In the genomic region with DNA sequence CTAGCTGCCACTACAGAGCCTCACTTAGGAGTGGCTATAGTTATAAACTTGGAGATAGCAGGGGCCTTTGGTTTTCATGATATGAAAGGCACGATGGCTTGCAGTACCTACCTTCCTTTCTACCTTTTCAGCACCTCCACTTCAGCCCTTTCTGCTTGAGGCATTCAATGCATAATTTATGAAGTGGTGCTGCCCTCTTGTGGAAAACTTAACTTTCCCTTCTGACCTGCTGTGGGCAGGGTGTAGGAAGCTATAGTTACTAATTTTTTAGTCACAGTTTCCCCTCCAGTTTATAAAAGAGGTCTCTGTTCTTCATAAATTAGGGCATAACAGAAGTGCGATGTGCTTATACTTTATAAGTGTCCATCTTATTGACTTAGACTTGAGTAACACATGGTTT, we compare ENCODE assay signal across 10 mouse cellular contexts.
DNase-seq lines count a peak whose midpoint lies in the region; ATAC-seq lines count a peak whose summit lies in the region.
"Had no signal": no experiment of that assay in that cellular context is flagged by ENCODE, and none has a peak within 500 bp of the region (broad histone marks: within the 10 kb centered on the region; RNA-seq: fewer than 3 reads in every experiment).

No protein-coding gene starts in this region.

- DNase-seq in left cerebral cortex, adult 11 months (ENCODE audit: low spot score), result peak; percentile 0
- no peak for DNase-seq in left cerebral cortex, adult 8-10 months (ENCODE audit: low spot score in 2 of 2)
- peak; percentile 63 for DNase-seq in NIH3T3 (ENCODE audit: low read depth)
- peak; percentile 2 to 8 for DNase-seq in kidney, postnatal 4 days
- no peak for DNase-seq in frontal cortex, postnatal 25 days (ENCODE audit: low spot score in 2 of 2)
- no peak for DNase-seq in ovary, postnatal 10 days (ENCODE audit: low spot score)

- H3K4me1 ChIP-seq in forebrain, embryonic 13.5 days, result no peaks in the 10 kb centered on the region
- no peaks in the 10 kb centered on the region for H3K4me1 ChIP-seq in forebrain, embryonic 15.5 days
- H3K4me1 ChIP-seq: embryonic facial prominence, embryonic 15.5 days had no signal

- no peak overlapping the region for H3K4me3 ChIP-seq in forebrain, embryonic 13.5 days
- H3K4me3 ChIP-seq in forebrain, embryonic 15.5 days, result no peak overlapping the region
- H3K4me3 ChIP-seq: embryonic facial prominence, embryonic 15.5 days had no signal

- no peak overlapping the region for H3K4me2 ChIP-seq in forebrain, embryonic 13.5 days
- H3K4me2 ChIP-seq in forebrain, embryonic 15.5 days (replicated peaks), result no peak overlapping the region
- H3K4me2 ChIP-seq: embryonic facial prominence, embryonic 15.5 days had no signal

- H3K9ac ChIP-seq in forebrain, embryonic 13.5 days, result no peak overlapping the region
- H3K9ac ChIP-seq in forebrain, embryonic 15.5 days (replicated peaks), result no peak overlapping the region
- H3K9ac ChIP-seq: embryonic facial prominence, embryonic 15.5 days had no signal

- no peaks in the 10 kb centered on the region for H3K27me3 ChIP-seq in forebrain, embryonic 13.5 days
- no peaks in the 10 kb centered on the region for H3K27me3 ChIP-seq in forebrain, embryonic 15.5 days
- H3K27me3 ChIP-seq: embryonic facial prominence, embryonic 15.5 days had no signal

- no peaks in the 10 kb centered on the region for H3K9me3 ChIP-seq in forebrain, embryonic 13.5 days (replicated peaks)
- H3K9me3 ChIP-seq in forebrain, embryonic 15.5 days, result no peaks in the 10 kb centered on the region
- H3K9me3 ChIP-seq: embryonic facial prominence, embryonic 15.5 days had no signal

- H3K36me3 ChIP-seq in forebrain, embryonic 13.5 days (ENCODE audit: poor library complexity, severe bottlenecking), result no peaks in the 10 kb centered on the region
- H3K36me3 ChIP-seq in forebrain, embryonic 15.5 days, result no peaks in the 10 kb centered on the region
- H3K36me3 ChIP-seq: embryonic facial prominence, embryonic 15.5 days had no signal

- 73% methylated on average over 2 of the region's 2 CpGs for WGBS in forebrain, embryonic 13.5 days
- WGBS in forebrain, embryonic 15.5 days, result 71% methylated on average over 2 of the region's 2 CpGs

- 0 out of 2 replicates have a peak, but pooled peaks have one; percentile 45 for ATAC-seq in forebrain, embryonic 13.5 days
- no peak for ATAC-seq in forebrain, embryonic 15.5 days (replicated peaks)
- ATAC-seq: hindbrain, embryonic 16.5 days had no signal

- no peak overlapping the region for H3K27ac ChIP-seq in forebrain, embryonic 13.5 days
- H3K27ac ChIP-seq in forebrain, embryonic 15.5 days (replicated peaks), result no peak overlapping the region
- H3K27ac ChIP-seq: embryonic facial prominence, embryonic 15.5 days had no signal

Comparison
In these comparisons a context has a peak if more than half of its experiments do, and no peak if none do; other contexts are left out.
1. DNase-seq: peak in left cerebral cortex, adult 11 months (single experiment), NIH3T3 (single experiment) and kidney, postnatal 4 days (2 of 2); none in left cerebral cortex, adult 8-10 months (0 of 2), frontal cortex, postnatal 25 days (0 of 2) and ovary, postnatal 10 days (single experiment).